Mouse (Mus musculus): Measurements from ENCODE around the gene Speer4c. TPM values are rescaled to one million over a fixed set of nuclear protein-coding genes. Genes with fewer than 3 reads are reported as not detected.
"Not testable (repeated sequence)": the region's sequence is repeated elsewhere in the genome, so short reads cannot be mapped to it uniquely, and the experiment has no call there.

Speer4c gene
- polyA plus RNA-seq, 1 experiment from 2014 or later = not detected

DNA sequence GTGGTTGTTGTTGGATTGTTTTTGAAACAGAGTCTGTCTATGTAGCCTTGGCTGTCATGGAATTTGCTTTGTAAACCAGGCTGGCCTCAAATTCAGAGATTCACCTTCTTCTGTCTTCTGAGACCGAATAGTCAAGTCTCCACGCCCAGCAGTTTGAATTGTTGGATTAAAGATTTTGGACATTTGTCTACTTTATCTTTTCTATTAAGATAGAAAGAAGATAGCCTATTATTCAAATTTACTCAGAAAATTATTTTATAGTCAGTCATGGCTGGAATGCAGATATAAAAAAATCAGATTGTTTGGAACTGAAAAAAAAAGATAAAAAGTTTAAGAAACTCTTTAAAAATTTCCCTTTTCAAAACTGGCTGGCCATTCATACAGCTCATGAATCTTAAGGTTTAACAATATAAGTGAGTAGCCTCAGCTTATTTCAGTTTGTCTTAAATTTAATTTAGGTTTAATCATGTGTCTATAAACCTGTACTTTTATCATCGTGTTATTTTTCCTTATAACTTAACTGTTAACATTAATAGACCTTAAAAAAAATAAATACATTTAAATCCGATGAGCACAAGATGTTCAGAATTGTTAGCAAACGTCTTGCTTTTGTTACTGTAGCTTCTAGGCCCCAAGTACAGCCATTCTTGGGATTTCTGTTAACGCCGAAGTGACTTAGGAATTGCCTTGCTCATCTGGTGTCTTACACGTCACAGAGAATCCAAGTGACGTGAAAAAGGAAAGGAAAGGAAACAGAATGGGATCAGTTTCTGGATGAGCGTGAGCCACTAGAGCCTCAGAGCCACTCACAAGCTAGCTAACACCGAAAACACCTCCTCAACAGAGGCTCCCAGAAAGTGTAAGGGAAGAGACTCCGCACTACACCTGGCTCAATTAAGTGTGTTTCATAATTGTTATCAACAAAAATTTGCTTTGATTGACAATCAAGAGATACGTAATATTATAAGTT, 33.8 kb downstream of the Speer4c start:
- not testable (repeated sequence) for H3K36me3 ChIP-seq; H3K9ac ChIP-seq; H3K4me2 ChIP-seq; H3K4me3 ChIP-seq; H3K27ac ChIP-seq; H3K9me3 ChIP-seq (replicated peaks); H3K27me3 ChIP-seq (replicated peaks); H3K4me1 ChIP-seq
- peak; percentile 60 for ATAC-seq
- WGBS (ENCODE audit: insufficient replicate concordance) = 53% methylated on average over 13 of the region's 13 CpGs

DNA sequence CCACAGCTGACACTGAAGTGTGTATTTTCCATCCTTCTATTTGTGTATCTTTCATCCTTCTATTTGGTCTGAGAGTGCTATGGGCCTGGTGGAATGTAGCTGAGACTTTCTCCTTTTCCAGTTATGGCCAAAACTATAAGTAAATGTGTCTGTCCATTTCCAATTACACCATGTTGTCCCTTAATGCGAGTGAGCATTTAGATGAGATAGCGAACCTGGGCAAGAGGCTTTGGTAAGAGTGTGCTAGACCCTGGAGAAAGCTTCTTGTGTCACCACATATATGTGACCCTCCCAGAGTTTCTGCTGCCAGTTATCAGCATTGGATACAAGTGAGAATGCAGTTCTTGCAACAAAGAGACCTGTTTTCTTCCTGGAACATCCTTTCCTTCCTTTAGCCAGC, 35.2 kb downstream of the Speer4c start:
- not testable (repeated sequence) for H3K36me3 ChIP-seq; H3K9me3 ChIP-seq (replicated peaks); H3K27ac ChIP-seq; H3K9ac ChIP-seq; H3K4me2 ChIP-seq; H3K4me3 ChIP-seq; H3K4me1 ChIP-seq; ATAC-seq; H3K27me3 ChIP-seq (replicated peaks)
- WGBS (ENCODE audit: insufficient replicate concordance) = 54% methylated on average over 2 of the region's 2 CpGs

DNA sequence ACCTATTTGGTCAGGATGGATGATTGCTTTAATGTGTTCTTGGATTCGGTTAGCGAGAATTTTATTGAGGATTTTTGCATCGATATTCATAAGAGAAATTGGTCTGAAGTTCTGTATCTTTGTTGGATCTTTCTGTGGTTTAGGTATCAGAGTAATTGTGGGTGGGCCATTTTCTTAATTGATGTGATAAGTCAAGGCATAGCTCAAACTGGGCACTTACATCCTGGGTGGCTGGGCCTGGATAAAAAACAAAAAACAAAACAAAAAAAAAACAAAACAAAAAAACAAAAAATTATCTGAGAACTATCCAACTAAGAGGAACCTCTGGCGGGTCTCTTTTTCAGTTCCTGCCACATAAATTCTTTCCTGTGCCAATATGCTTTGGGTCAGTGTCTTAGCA, 36.3 kb downstream of the Speer4c start:
- not testable (repeated sequence) for H3K9me3 ChIP-seq (replicated peaks); H3K4me3 ChIP-seq; H3K9ac ChIP-seq; H3K36me3 ChIP-seq; H3K27me3 ChIP-seq (replicated peaks); H3K4me2 ChIP-seq; H3K27ac ChIP-seq; H3K4me1 ChIP-seq
- peak; percentile 64; the same call in 1 of the 2 replicates for ATAC-seq
- WGBS (ENCODE audit: insufficient replicate concordance) = 71% methylated on average over 4 of the region's 4 CpGs

DNA sequence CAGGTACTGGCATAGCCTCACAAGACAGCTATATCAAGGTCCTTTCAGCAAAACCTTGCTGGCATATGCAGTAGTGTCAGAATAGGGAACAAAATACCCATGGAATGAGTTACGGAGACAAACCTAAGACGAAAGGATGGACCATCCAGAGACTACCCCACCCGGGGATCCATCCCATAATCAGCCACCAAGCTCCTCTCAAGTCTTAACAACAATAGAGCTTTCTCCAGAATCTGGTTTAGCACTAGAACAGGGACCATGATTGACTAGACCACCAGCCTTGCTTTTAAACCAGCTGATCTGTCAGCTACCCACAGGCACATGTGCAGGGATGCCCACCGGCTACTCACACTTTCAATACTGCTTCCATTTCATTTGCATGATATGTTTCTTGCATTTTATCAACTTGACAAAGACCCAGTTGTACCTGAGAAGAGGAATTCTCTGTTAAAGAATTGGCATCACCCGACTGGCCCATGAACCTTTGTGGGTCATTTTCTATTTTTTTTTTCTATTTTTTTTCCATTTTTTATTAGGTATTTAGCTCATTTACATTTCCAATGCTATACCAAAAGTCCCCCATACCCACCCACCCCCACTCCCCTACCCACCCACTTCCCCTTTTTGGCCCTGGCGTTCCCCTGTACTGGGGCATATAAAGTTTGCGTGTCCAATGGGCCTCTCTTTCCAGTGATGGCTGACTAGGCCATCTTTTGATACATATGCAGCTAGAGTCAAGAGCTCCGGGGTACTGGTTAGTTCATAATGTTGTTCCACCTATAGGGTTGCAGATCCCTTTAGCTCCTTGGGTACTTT, 39.4 kb downstream of the Speer4c start:
- peak; percentile 47; the same call in 1 of the 2 replicates for ATAC-seq

DNA sequence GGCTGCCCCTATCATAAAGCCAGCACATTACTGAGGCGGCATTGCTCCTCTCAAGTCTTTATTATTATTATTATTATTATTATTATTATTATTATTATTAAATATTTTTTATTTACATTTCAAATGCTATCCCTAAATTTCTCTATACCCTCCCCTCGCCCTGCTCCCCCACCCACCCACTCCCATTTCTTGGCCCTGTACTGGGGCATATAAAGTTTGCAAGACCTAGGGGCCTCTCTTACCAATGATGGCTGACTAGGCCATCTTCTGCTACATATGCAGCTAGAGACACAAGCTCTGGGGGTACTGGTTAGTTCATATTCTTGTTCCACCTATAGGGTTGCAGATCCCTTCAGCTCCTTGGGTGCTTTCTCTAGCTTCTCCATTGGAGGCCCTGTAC, 40.1 kb downstream of the Speer4c start:
- ATAC-seq; H3K4me1 ChIP-seq; H3K27ac ChIP-seq; H3K36me3 ChIP-seq; H3K9me3 ChIP-seq (replicated peaks); H3K27me3 ChIP-seq (replicated peaks); H3K4me2 ChIP-seq; H3K4me3 ChIP-seq; H3K9ac ChIP-seq: not testable (repeated sequence)
- 59% methylated on average over 2 of the region's 2 CpGs for WGBS (ENCODE audit: insufficient replicate concordance)

More for the DNA sequence above, 39.4 kb downstream of the Speer4c start:
- H3K36me3 ChIP-seq; H3K4me1 ChIP-seq; H3K9me3 ChIP-seq (replicated peaks); H3K4me3 ChIP-seq; H3K4me2 ChIP-seq; H3K9ac ChIP-seq; H3K27ac ChIP-seq; H3K27me3 ChIP-seq (replicated peaks): not testable (repeated sequence)
- 72% methylated on average over 5 of the region's 8 CpGs for WGBS (ENCODE audit: insufficient replicate concordance)

DNA sequence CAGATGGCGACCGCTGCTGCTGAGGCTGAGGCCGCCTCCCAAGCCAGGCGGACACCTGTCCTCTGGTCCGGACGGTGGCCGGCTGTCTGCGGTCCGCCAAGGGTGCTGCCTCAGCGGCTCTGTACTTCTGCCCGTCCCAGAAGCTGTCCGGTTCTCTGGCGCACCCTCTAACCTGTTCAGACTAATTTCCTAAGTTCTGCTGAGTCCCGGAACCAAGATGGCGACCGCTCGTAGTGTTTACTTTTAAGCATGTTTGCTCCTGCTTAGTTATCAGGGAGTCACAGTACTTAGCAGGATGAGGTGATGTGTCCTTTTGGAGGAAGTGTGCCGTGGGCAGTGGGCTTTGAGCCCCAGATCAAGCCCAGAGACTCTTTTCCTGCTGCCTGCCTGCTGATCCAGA, 43.3 kb downstream of the Speer4c start:
- not testable (repeated sequence) for ATAC-seq; H3K9me3 ChIP-seq (replicated peaks); H3K9ac ChIP-seq; H3K27ac ChIP-seq; H3K4me2 ChIP-seq; H3K4me3 ChIP-seq; H3K4me1 ChIP-seq; H3K36me3 ChIP-seq; H3K27me3 ChIP-seq (replicated peaks)
- WGBS (ENCODE audit: insufficient replicate concordance) = 79% methylated on average over 13 of the region's 18 CpGs

DNA sequence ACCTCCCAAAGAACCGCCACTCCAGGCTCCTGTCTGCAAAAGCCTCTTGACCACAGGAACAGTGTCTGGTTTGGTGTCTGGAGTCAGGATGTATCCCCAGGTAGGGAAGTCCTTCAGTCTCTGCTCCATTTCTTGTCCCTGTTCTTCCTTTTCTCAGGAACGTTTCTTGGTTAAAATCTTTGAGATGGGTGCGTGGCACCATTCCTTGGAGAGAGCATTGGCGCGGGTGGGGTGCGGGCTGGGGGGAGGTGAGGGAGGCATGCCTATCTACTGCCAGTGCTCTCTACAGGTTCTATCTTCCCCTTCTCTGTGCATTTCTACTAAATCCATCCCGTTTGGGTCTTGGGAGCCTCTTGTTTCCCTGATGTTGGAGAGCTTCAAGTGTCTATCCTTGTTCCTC, 50.2 kb downstream of the Speer4c start:
- 59% methylated on average over 7 of the region's 7 CpGs for WGBS (ENCODE audit: insufficient replicate concordance)

More for the DNA sequence above, 50.2 kb downstream of the Speer4c start:
- H3K36me3 ChIP-seq; H3K4me1 ChIP-seq; H3K9ac ChIP-seq; H3K9me3 ChIP-seq (replicated peaks); H3K27me3 ChIP-seq (replicated peaks); H3K27ac ChIP-seq; H3K4me2 ChIP-seq; H3K4me3 ChIP-seq; ATAC-seq: not testable (repeated sequence)

Other genes starting within 250 kb of the Speer4c start
- not detected in 2 replicates for gene Gm21149, start 237.7 kb downstream of the Speer4c start, polyA plus RNA-seq (2016; fragmentation: Nextera tagmentation; extraction: Ambion mirVana)
- not detected in 2 replicates for gene Gm21190, start 185.0 kb downstream of the Speer4c start, polyA plus RNA-seq (2016; fragmentation: Nextera tagmentation; extraction: Ambion mirVana)
- not detected in 2 replicates for gene Gm21083, start 136.9 kb downstream of the Speer4c start, polyA plus RNA-seq (2016; fragmentation: Nextera tagmentation; extraction: Ambion mirVana)
- gene Speer4d, start 95.2 kb downstream of the Speer4c start, polyA plus RNA-seq (2016; fragmentation: Nextera tagmentation; extraction: Ambion mirVana) = not detected in 2 replicates
- not detected in 2 replicates for gene 4930572O03Rik, start 57.2 kb downstream of the Speer4c start, polyA plus RNA-seq (2016; fragmentation: Nextera tagmentation; extraction: Ambion mirVana)
- gene Cacna2d1, start 220.4 kb upstream of the Speer4c start, polyA plus RNA-seq (2016; fragmentation: Nextera tagmentation; extraction: Ambion mirVana) = 1.2 and 1.6 TPM in 2 replicates